Mouse (Mus musculus) erythroid progenitor cell, adult 5-6 weeks (primary cell): ENCODE data around the gene Prkcd. TPM values are rescaled to one million over a fixed set of nuclear protein-coding genes. Genes with fewer than 3 reads are reported as not detected.
A peak's percentile ranks its signal among the peaks of the same experiment; 100 is the strongest.

Experiments used
- ATAC-seq: replicated peaks from 2 replicates; pipeline ENCODE4 v1.8.0; 2016; ENCODE audit warnings: moderate number of reproducible peaks, mild to moderate bottlenecking, moderate TSS enrichment, inconsistent platforms; ENCODE audit not compliant: poor library complexity, low FRiP score, severe bottlenecking
- total RNA-seq, 2 experiments: library from RNA; stranded (forward) in 1 of 2; stranded (reverse) in 1 of 2; fragments of 150-400 nt in 1 of 2; fragments of 186-747, 209-891 nt in 1 of 2; gene quantifications; 2 replicates each; pipeline versions ENCODE4 v1.2.3 to v1.2.4; 2015 to 2017; ENCODE audit warnings: low replicate concordance in 2 of 2

Prkcd gene
- total RNA-seq, 2 experiments from 2014 or later, result 35.2 to 35.7 TPM

DNA sequence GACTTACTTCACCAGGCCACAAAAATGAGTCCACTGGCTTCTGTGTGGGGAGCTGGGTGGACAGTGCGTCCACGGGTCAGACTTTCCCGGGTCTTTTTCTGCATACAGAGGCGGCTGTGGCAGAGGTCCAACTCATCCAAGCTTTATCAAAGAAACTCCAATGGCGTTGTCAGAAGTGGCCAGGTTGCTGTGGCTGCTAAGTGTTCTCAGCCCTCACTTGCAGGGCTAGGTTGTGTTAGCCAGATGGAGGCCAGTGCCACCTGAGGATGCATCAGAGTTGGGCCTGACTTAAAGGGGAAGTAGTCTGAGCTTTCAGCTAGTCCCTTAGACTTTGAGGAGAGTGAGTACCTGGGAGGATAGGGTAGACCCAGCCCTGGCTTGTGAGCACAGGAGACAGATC is 74.5 kb downstream of the Prkcd start:
- ATAC-seq, result no peak

- peak; percentile 45 for ATAC-seq
These were observed 75.6 kb downstream of the Prkcd start for GRCm38 (mm10) chr14:30550232-30551070.

DNA sequence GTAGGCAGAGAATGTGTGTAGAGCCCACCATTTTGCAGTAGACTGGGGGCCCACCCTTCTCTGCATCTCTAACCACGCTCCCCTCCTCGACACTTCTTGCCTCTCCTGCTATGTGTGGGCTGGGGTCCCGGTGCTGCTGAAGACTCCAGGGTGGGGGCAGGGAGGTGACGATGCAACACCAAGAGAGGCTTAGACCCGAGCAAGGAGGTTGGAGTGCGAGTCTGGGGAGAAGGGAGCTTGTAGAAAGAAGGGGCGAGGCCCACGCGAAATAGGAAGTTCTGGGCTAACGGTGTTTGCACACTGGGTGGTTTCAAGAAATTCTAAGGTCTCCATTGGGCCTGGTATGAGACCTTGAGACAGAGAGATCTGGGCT is 76.2 kb downstream of the Prkcd start:
- no peak for ATAC-seq

GRCm38 (mm10) chr14:30548965-30549776 is 76.8 kb downstream of the Prkcd start:
- ATAC-seq, result peak; percentile 86

- ATAC-seq, result peak; percentile 40
These were observed 77.8 kb downstream of the Prkcd start, which contains the start of gene Tkt for GRCm38 (mm10) chr14:30548131-30548720. Gene Tkt (plus strand): TSS chr14:30548359.

Other genes with a start within 250 kb of the Prkcd start
- 10.8 and 25.2 TPM in 2 replicates for gene Dcp1a, start 146.7 kb downstream of the Prkcd start, total RNA-seq (2015; ENCODE audit: low replicate concordance)
- 17.5 and 24.3 TPM in 2 replicates for gene Dcp1a, start 146.7 kb downstream of the Prkcd start, total RNA-seq (2017; ENCODE audit: low replicate concordance)
- 2.1 TPM in 1 of 2 replicates, not detected in the other for gene Cacna1d, start 134.8 kb downstream of the Prkcd start, total RNA-seq (2015; ENCODE audit: low replicate concordance)
- gene Cacna1d, start 134.8 kb downstream of the Prkcd start, total RNA-seq (2017; ENCODE audit: low replicate concordance), result 0.13 TPM in 1 of 2 replicates, not detected in the other
- gene Tkt, start 77.9 kb downstream of the Prkcd start, total RNA-seq (2015; ENCODE audit: low replicate concordance), result 75.5 and 90.8 TPM in 2 replicates
- 145 and 161 TPM in 2 replicates for gene Tkt, start 77.9 kb downstream of the Prkcd start, total RNA-seq (2017; ENCODE audit: low replicate concordance)
- 2.1 and 2.9 TPM in 2 replicates for gene Rft1, start 28.1 kb upstream of the Prkcd start, total RNA-seq (2015; ENCODE audit: low replicate concordance)
- 2.1 and 4.5 TPM in 2 replicates for gene Rft1, start 28.1 kb upstream of the Prkcd start, total RNA-seq (2017; ENCODE audit: low replicate concordance)
- gene Sfmbt1, start 88.6 kb upstream of the Prkcd start, total RNA-seq (2015; ENCODE audit: low replicate concordance), result 22.7 and 36.0 TPM in 2 replicates
- 13.4 and 27.0 TPM in 2 replicates for gene Sfmbt1, start 88.6 kb upstream of the Prkcd start, total RNA-seq (2017; ENCODE audit: low replicate concordance)
- gene Tmem110, start 199.4 kb upstream of the Prkcd start, total RNA-seq (2015; ENCODE audit: low replicate concordance), result 4.3 and 5.4 TPM in 2 replicates
- 1.7 and 1.8 TPM in 2 replicates for gene Tmem110, start 199.4 kb upstream of the Prkcd start, total RNA-seq (2017; ENCODE audit: low replicate concordance)